Mouse (Mus musculus): ENCODE data around the gene Styxl1.

GRCm38 (mm10) chr5:135731322-135731721 lies 46.9 kb downstream of the Styxl1 start:
- no peak for TF ChIP-seq CTCF (IDR thresholded peaks at IDR 0.05; ENCODE audit: borderline replicate concordance, control insufficient read depth, extremely low read depth, insufficient read depth, low read length, poor library complexity)
- no peak for TF ChIP-seq POLR2A (IDR thresholded peaks at IDR 0.05; ENCODE audit: control insufficient read depth, extremely low read depth, insufficient read depth, low read length, poor library complexity)

Measured in thymus, adult 2 months (tissue).